8 mouse cellular contexts compared by ENCODE assay signal in the genomic region with DNA sequence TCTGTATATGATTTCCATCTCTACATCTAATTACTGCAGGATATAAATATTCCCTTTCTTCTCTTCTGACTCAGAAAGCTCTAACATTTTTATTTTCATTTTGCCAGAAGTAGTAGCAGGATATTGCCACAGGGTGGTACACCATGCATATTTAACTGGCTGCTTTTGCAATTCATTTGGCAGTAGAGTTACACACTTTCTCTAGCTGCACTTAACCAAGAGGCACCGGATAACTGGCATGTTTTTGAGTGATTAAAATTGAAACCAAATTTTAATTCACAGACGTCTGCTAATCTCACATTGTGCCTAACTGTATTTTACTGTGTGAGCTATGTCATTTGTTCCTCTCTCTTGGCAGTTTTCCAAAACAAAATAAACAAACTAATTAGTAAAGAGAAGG.
DNase-seq lines count a peak whose midpoint lies in the region; ATAC-seq lines count a peak whose summit lies in the region.

No protein-coding gene starts in this region.

- H3K9me3 ChIP-seq in kidney, embryonic 16.5 days (ENCODE audit: low read length) = no peaks in the 10 kb centered on the region
- H3K9me3 ChIP-seq in midbrain, embryonic 16.5 days (replicated peaks; ENCODE audit: control insufficient read depth, low read length, poor library complexity, severe bottlenecking) = no peaks in the 10 kb centered on the region

- no peaks in the 10 kb centered on the region for H3K36me3 ChIP-seq in kidney, embryonic 16.5 days (ENCODE audit: insufficient read depth, low read length)
- H3K36me3 ChIP-seq in midbrain, embryonic 16.5 days (ENCODE audit: control insufficient read depth, insufficient read depth, low read length) = no peaks in the 10 kb centered on the region; the same call in 1 of the 2 replicates

- no peak overlapping the region for H3K9ac ChIP-seq in kidney, embryonic 16.5 days (replicated peaks; ENCODE audit: low read length)
- H3K9ac ChIP-seq in midbrain, embryonic 16.5 days (ENCODE audit: low read depth, low read length) = no peak overlapping the region

- H3K27me3 ChIP-seq in kidney, embryonic 16.5 days (ENCODE audit: insufficient read depth, low read length) = no peaks in the 10 kb centered on the region
- no peaks in the 10 kb centered on the region for H3K27me3 ChIP-seq in midbrain, embryonic 16.5 days (ENCODE audit: control insufficient read depth, insufficient read depth, low read depth, low read length)

- ATAC-seq in kidney, embryonic 16.5 days (ENCODE audit: low FRiP score, low TSS enrichment) = peak; percentile 63; the same call in 1 of the 2 replicates
- peak; percentile 92 for ATAC-seq in hematopoietic stem cell, adult 5-6 weeks (replicated peaks in 1 of 2; ENCODE audit: insufficient read depth in 1 of 2, low FRiP score in 2 of 2, low TSS enrichment in 1 of 2, low read depth in 1 of 2, poor library complexity in 2 of 2, severe bottlenecking in 2 of 2)
- ATAC-seq in midbrain, embryonic 16.5 days = peak; percentile 82

- H3K4me1 ChIP-seq in kidney, embryonic 16.5 days (ENCODE audit: insufficient read depth, low read length) = no peaks in the 10 kb centered on the region
- 0 out of 2 replicates have a peak, but pooled peaks cover 2% of the 10 kb centered on the region for H3K4me1 ChIP-seq in midbrain, embryonic 16.5 days (ENCODE audit: control insufficient read depth, insufficient read depth, low read length)

- H3K4me3 ChIP-seq in kidney, embryonic 16.5 days (ENCODE audit: low read length) = no peak overlapping the region
- H3K4me3 ChIP-seq in midbrain, embryonic 16.5 days (ENCODE audit: low read depth, low read length) = no peak overlapping the region

- 47% methylated on average over 2 of the region's 2 CpGs for WGBS in kidney, embryonic 16.5 days
- 11% methylated on average over 2 of the region's 2 CpGs for WGBS in midbrain, embryonic 16.5 days

- H3K4me2 ChIP-seq in kidney, embryonic 16.5 days (replicated peaks; ENCODE audit: low read depth, low read length) = no peak overlapping the region
- no peak overlapping the region for H3K4me2 ChIP-seq in midbrain, embryonic 16.5 days (ENCODE audit: low read length)

- no peak for DNase-seq in kidney, adult 18-20 months
- peak; percentile 7 for DNase-seq in ES-CJ7 (ENCODE audit: low read depth, low spot score)
- DNase-seq in cerebellum, adult 11-12 months = peak; percentile 42
- DNase-seq in B cell, adult 2 months = no peak
- no peak for DNase-seq in urinary bladder, adult 18-20 months (ENCODE audit: low spot score in 2 of 2)

- no peak overlapping the region for H3K27ac ChIP-seq in kidney, embryonic 16.5 days (ENCODE audit: low read length)
- H3K27ac ChIP-seq in midbrain, embryonic 16.5 days (ENCODE audit: low read length) = no peak overlapping the region

Comparison
In these comparisons a context has a peak if more than half of its experiments do, and no peak if none do; other contexts are left out.
1. DNase-seq: peak in ES-CJ7 (single experiment) and cerebellum, adult 11-12 months (single experiment); none in kidney, adult 18-20 months (single experiment), B cell, adult 2 months (0 of 2) and urinary bladder, adult 18-20 months (0 of 2).
2. Peak in every context shown above with its lines, with median percentiles within 50 percentile points of each other: ATAC-seq.